Mouse (Mus musculus) kidney, adult 2 months (tissue): ENCODE data around the gene Prcc.

Experiments used
- CTCF ChIP-seq: fragments of 200-500 bp; conservative IDR thresholded peaks from 2 replicates; pipeline ENCODE4 v1.5.1; 2011; ENCODE audit warnings: low read depth, mild to moderate bottlenecking, control low read depth, low read length, moderate library complexity, mixed read lengths; ENCODE audit not compliant: insufficient read depth, insufficient read length
- POLR2A ChIP-seq: fragments of 200-500 bp; IDR thresholded peaks from one replicate; pipeline ENCODE4 v1.6.1; 2011; ENCODE audit warnings: low read depth, low read length, control low read depth

DNA sequence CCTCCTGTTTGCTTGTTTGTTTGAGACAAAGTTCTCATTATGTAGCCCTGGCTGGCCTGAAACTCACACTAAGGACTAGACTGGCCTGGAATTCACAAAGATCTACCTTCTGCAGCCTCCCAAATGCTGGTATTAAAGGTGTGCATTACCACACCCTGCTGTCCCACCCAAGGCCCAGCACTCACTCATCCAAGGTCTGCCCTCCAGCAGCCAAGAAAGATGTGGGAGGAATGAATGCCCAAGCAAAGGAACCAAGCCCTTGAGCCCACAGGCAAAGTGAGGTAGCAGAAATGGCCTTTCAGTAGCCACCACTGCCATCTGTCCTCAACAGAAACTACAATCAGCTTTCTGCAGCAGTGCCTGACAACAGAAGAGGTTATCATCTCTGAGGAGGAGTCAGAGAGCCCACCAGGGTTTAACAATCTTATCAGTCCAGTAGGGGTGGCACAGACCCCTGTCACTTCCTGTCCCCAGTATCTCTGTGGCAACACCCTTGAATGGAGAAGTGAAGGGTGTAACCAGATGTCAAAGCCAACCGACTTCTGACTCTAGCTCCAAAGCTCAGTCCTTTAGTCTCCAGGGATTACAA, 15.7 kb upstream of the Prcc start:
- TF ChIP-seq POLR2A = no peak
- TF ChIP-seq CTCF = no peak
